Mouse (Mus musculus): ENCODE measurements around the gene Axdnd1. TPM values are rescaled to one million over a fixed set of nuclear protein-coding genes. Genes with fewer than 3 reads are reported as not detected.

The Axdnd1 gene
- polyA plus RNA-seq, 1 experiment from 2014 or later = not detected

GRCm38 (mm10) chr1:156393148-156393547 lies 27.8 kb downstream of the Axdnd1 start:
- H3K36me3 ChIP-seq (ENCODE audit: control insufficient read depth, insufficient read depth, low read length) = no peaks in the 10 kb centered on the region
- no peaks in the 10 kb centered on the region for H3K4me1 ChIP-seq (ENCODE audit: control insufficient read depth, insufficient read depth, low read length)
- H3K4me2 ChIP-seq (ENCODE audit: low read depth) = no peak overlapping the region
- DNase-seq (ENCODE audit: low spot score) = no peak
- no peaks in the 10 kb centered on the region for H3K27me3 ChIP-seq (ENCODE audit: control insufficient read depth, insufficient read depth, low read length)
- no peak overlapping the region for H3K9ac ChIP-seq (ENCODE audit: low read length)
- no peaks in the 10 kb centered on the region for H3K9me3 ChIP-seq (ENCODE audit: control insufficient read depth, low read length)
- no peak for ATAC-seq (ENCODE audit: insufficient read depth, low FRiP score, low TSS enrichment)
- no peak overlapping the region for H3K27ac ChIP-seq (ENCODE audit: low read depth, low read length)
- no peak overlapping the region for H3K4me3 ChIP-seq (ENCODE audit: low read depth, low read length)
- WGBS = 85% methylated on average over 4 of the region's 4 CpGs

GRCm38 (mm10) chr1:156386880-156387279 lies 34.1 kb downstream of the Axdnd1 start:
- Histone ChIP-seq H3K9me3 (ENCODE audit: control insufficient read depth, low read length) (no peaks in the 10 kb centered on the region), H3K27me3 (ENCODE audit: control insufficient read depth, insufficient read depth, low read length) (no peaks in the 10 kb centered on the region), H3K4me1 (ENCODE audit: control insufficient read depth, insufficient read depth, low read length) (no peaks in the 10 kb centered on the region), H3K4me2 (ENCODE audit: low read depth) (no peak overlapping the region), H3K4me3 (ENCODE audit: low read depth, low read length) (no peak overlapping the region), H3K36me3 (ENCODE audit: control insufficient read depth, insufficient read depth, low read length) (no peaks in the 10 kb centered on the region), H3K27ac (ENCODE audit: low read depth, low read length) (no peak overlapping the region), H3K9ac (ENCODE audit: low read length) (no peak overlapping the region)
- ATAC-seq (ENCODE audit: insufficient read depth, low FRiP score, low TSS enrichment) = no peak
- DNase-seq (ENCODE audit: low spot score) = no peak
- 69% methylated on average over 3 of the region's 3 CpGs for WGBS

GRCm38 (mm10) chr1:156386232-156386631 lies 34.7 kb downstream of the Axdnd1 start:
- Histone ChIP-seq H3K9ac (ENCODE audit: low read length) (no peak overlapping the region), H3K9me3 (ENCODE audit: control insufficient read depth, low read length) (no peaks in the 10 kb centered on the region), H3K27ac (ENCODE audit: low read depth, low read length) (no peak overlapping the region), H3K4me1 (ENCODE audit: control insufficient read depth, insufficient read depth, low read length) (no peaks in the 10 kb centered on the region), H3K4me2 (ENCODE audit: low read depth) (no peak overlapping the region), H3K4me3 (ENCODE audit: low read depth, low read length) (no peak overlapping the region), H3K27me3 (ENCODE audit: control insufficient read depth, insufficient read depth, low read length) (no peaks in the 10 kb centered on the region), H3K36me3 (ENCODE audit: control insufficient read depth, insufficient read depth, low read length) (no peaks in the 10 kb centered on the region)
- DNase-seq (ENCODE audit: low spot score) (no peak), ATAC-seq (ENCODE audit: insufficient read depth, low FRiP score, low TSS enrichment) (no peak)
- 92% methylated on average over 4 of the region's 4 CpGs for WGBS

GRCm38 (mm10) chr1:156381217-156381616 lies 39.7 kb downstream of the Axdnd1 start:
- no peaks in the 10 kb centered on the region for H3K36me3 ChIP-seq (ENCODE audit: control insufficient read depth, insufficient read depth, low read length)
- ATAC-seq (ENCODE audit: insufficient read depth, low FRiP score, low TSS enrichment) (no peak), DNase-seq (ENCODE audit: low spot score) (no peak)
- H3K9ac ChIP-seq (ENCODE audit: low read length) = no peak overlapping the region
- no peaks in the 10 kb centered on the region for H3K4me1 ChIP-seq (ENCODE audit: control insufficient read depth, insufficient read depth, low read length)
- H3K9me3 ChIP-seq (ENCODE audit: control insufficient read depth, low read length) = no peaks in the 10 kb centered on the region
- no peak overlapping the region for H3K4me2 ChIP-seq (ENCODE audit: low read depth)
- H3K27me3 ChIP-seq (ENCODE audit: control insufficient read depth, insufficient read depth, low read length) = no peaks in the 10 kb centered on the region
- WGBS = 94% methylated on average over 3 of the region's 3 CpGs
- H3K4me3 ChIP-seq (ENCODE audit: low read depth, low read length) = no peak overlapping the region
- H3K27ac ChIP-seq (ENCODE audit: low read depth, low read length) = no peak overlapping the region

- DNase-seq (ENCODE audit: low spot score) = no peak
- Histone ChIP-seq H3K4me2 (ENCODE audit: low read depth) (no peak within 1 kb of the TSS), H3K4me1 (ENCODE audit: control insufficient read depth, insufficient read depth, low read length) (no peaks in the 10 kb centered on the region), H3K27me3 (ENCODE audit: control insufficient read depth, insufficient read depth, low read length) (no peaks in the 10 kb centered on the region), H3K9ac (ENCODE audit: low read length) (no peak within 1 kb of the TSS), H3K4me3 (ENCODE audit: low read depth, low read length) (no peak within 1 kb of the TSS), H3K9me3 (ENCODE audit: control insufficient read depth, low read length) (no peaks in the 10 kb centered on the region), H3K27ac (ENCODE audit: low read depth, low read length) (no peak within 1 kb of the TSS), H3K36me3 (ENCODE audit: control insufficient read depth, insufficient read depth, low read length) (no peaks in the 10 kb centered on the region)
- WGBS = 95% methylated on average over 6 of the region's 8 CpGs
- no peak for ATAC-seq (ENCODE audit: insufficient read depth, low FRiP score, low TSS enrichment)
Observed at GRCm38 (mm10) chr1:156365740-156366139, 55.2 kb downstream of the Axdnd1 start, which contains the start of gene Gm2000. TSS of gene Gm2000 (plus strand) at chr1:156366040.

- no peaks in the 10 kb centered on the region for H3K27me3 ChIP-seq (ENCODE audit: control insufficient read depth, insufficient read depth, low read length)
- H3K9me3 ChIP-seq (ENCODE audit: control insufficient read depth, low read length) = no peaks in the 10 kb centered on the region
- H3K36me3 ChIP-seq (ENCODE audit: control insufficient read depth, insufficient read depth, low read length) = no peaks in the 10 kb centered on the region
- ATAC-seq (ENCODE audit: insufficient read depth, low FRiP score, low TSS enrichment) (no peak), DNase-seq (ENCODE audit: low spot score) (no peak)
- no peak overlapping the region for H3K27ac ChIP-seq (ENCODE audit: low read depth, low read length)
- H3K9ac ChIP-seq (ENCODE audit: low read length) = no peak overlapping the region
- H3K4me1 ChIP-seq (ENCODE audit: control insufficient read depth, insufficient read depth, low read length) = no peaks in the 10 kb centered on the region
- 95% methylated on average over 2 of the region's 2 CpGs for WGBS
- no peak overlapping the region for H3K4me2 ChIP-seq (ENCODE audit: low read depth)
- H3K4me3 ChIP-seq (ENCODE audit: low read depth, low read length) = no peak overlapping the region
Observed at GRCm38 (mm10) chr1:156352466-156352865, 68.5 kb downstream of the Axdnd1 start.

GRCm38 (mm10) chr1:156350441-156350840 lies 70.5 kb downstream of the Axdnd1 start:
- H3K4me3 ChIP-seq (ENCODE audit: low read depth, low read length) = no peak overlapping the region
- no peaks in the 10 kb centered on the region for H3K4me1 ChIP-seq (ENCODE audit: control insufficient read depth, insufficient read depth, low read length)
- no peak for DNase-seq (ENCODE audit: low spot score)
- no peak overlapping the region for H3K9ac ChIP-seq (ENCODE audit: low read length)
- no peak overlapping the region for H3K27ac ChIP-seq (ENCODE audit: low read depth, low read length)
- no peaks in the 10 kb centered on the region for H3K36me3 ChIP-seq (ENCODE audit: control insufficient read depth, insufficient read depth, low read length)
- no peak overlapping the region for H3K4me2 ChIP-seq (ENCODE audit: low read depth)
- no peak for ATAC-seq (ENCODE audit: insufficient read depth, low FRiP score, low TSS enrichment)
- no peaks in the 10 kb centered on the region for H3K9me3 ChIP-seq (ENCODE audit: control insufficient read depth, low read length)
- no peaks in the 10 kb centered on the region for H3K27me3 ChIP-seq (ENCODE audit: control insufficient read depth, insufficient read depth, low read length)
- WGBS = 88% methylated on average over 4 of the region's 4 CpGs

GRCm38 (mm10) chr1:156349031-156349430 lies 71.9 kb downstream of the Axdnd1 start:
- no peak overlapping the region for H3K4me2 ChIP-seq (ENCODE audit: low read depth)
- H3K4me3 ChIP-seq (ENCODE audit: low read depth, low read length) = no peak overlapping the region
- no peak for ATAC-seq (ENCODE audit: insufficient read depth, low FRiP score, low TSS enrichment)
- WGBS = 85% methylated on average over 4 of the region's 4 CpGs
- no peaks in the 10 kb centered on the region for H3K9me3 ChIP-seq (ENCODE audit: control insufficient read depth, low read length)
- no peaks in the 10 kb centered on the region for H3K36me3 ChIP-seq (ENCODE audit: control insufficient read depth, insufficient read depth, low read length)
- DNase-seq (ENCODE audit: low spot score) = no peak
- no peaks in the 10 kb centered on the region for H3K4me1 ChIP-seq (ENCODE audit: control insufficient read depth, insufficient read depth, low read length)
- no peak overlapping the region for H3K9ac ChIP-seq (ENCODE audit: low read length)
- H3K27ac ChIP-seq (ENCODE audit: low read depth, low read length) = no peak overlapping the region
- no peaks in the 10 kb centered on the region for H3K27me3 ChIP-seq (ENCODE audit: control insufficient read depth, insufficient read depth, low read length)

- Histone ChIP-seq H3K4me2 (ENCODE audit: low read depth) (no peak overlapping the region), H3K4me3 (ENCODE audit: low read depth, low read length) (no peak overlapping the region), H3K27ac (ENCODE audit: low read depth, low read length) (no peak overlapping the region), H3K9me3 (ENCODE audit: control insufficient read depth, low read length) (no peaks in the 10 kb centered on the region), H3K36me3 (ENCODE audit: control insufficient read depth, insufficient read depth, low read length) (no peaks in the 10 kb centered on the region), H3K9ac (ENCODE audit: low read length) (no peak overlapping the region), H3K27me3 (ENCODE audit: control insufficient read depth, insufficient read depth, low read length) (no peaks in the 10 kb centered on the region), H3K4me1 (ENCODE audit: control insufficient read depth, insufficient read depth, low read length) (no peaks in the 10 kb centered on the region)
- WGBS = 89% methylated on average over 4 of the region's 4 CpGs
- DNase-seq (ENCODE audit: low spot score) = no peak
- no peak for ATAC-seq (ENCODE audit: insufficient read depth, low FRiP score, low TSS enrichment)
Observed at GRCm38 (mm10) chr1:156345633-156346032, 75.3 kb downstream of the Axdnd1 start.

Measured in neural tube, embryonic 11.5 days (tissue).